Mouse (Mus musculus) adrenal gland, adult 2 months (tissue): ENCODE results near the gene Cpb1. TPM values are rescaled to one million over a fixed set of nuclear protein-coding genes. Genes with fewer than 3 reads are reported as not detected.

Experiments
- DNase-seq: peaks from one replicate; pipeline ENCODE4 v3.0.0; 2021
- long read RNA-seq: library from polyadenylated mRNA; stranded (forward); transcript quantifications from one replicate; pipeline ENCODE4 v2.0.0, GENCODE M21; 2021
- polyA plus RNA-seq: library from polyadenylated mRNA; depleted of rRNA; stranded (reverse); fragments of >200 nt; gene quantifications from 2 replicates; pipeline ENCODE4 v1.2.3, GENCODE M21; 2012; rRNA removed
- total RNA-seq, 2 experiments: library from RNA; stranded (reverse); gene quantifications; 2 replicates each; pipeline ENCODE4 v1.2.3; 2021

Cpb1 gene
- total RNA-seq (1 to 10 TPM; 5.7 to 6.7 TPM), polyA plus RNA-seq (0.74 and 0.83 TPM in 2 replicates)
- long read RNA-seq, partial matches to known transcripts, result 0 of 7 reads
- long read RNA-seq, other reads (novel, unspliced or antisense), result 7 of 7 reads

DNA sequence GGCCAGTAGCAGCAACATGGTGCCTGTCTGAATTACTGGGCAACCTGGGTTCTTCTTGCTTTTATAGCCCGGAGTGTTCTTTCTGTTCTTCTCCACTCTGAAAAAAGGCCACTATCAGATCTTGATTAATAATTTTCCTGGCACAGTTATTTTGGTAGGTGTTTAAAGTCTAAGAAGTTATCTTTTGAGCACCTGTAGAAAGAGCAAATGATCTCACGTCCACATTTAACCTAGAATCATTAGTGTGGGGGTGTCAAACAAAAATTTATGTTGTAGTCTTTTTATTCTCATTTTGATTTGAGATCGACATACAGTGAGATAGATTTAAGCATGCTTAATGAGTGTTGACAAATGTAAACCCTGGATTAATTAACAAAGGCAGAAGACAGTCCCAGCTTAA, at the start of gene Cpb1:
TSS of gene Cpb1 (minus strand) at position 101 of the 400 bp plus-strand sequence.
- DNase-seq, result no peak

DNA sequence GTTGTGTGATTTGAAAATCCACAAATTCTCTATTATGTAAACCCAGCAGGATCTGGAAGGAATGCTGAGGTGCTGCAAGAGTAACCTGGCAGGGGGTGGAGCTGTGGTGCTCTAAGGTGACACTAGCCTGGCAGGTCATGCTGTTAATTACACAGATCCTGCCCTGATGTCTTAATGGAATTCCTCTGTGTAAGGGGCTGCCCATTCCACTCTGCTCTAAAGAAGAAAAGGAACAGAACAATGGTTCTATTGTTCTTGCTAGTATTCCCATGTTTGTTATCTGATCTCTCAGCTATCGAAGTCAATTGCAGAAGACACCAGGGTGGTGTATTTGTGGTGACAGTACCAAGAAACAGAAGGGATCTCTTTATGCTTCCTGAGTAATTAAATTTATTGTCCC, 41.7 kb upstream of the Cpb1 start:
- no peak for DNase-seq

DNA sequence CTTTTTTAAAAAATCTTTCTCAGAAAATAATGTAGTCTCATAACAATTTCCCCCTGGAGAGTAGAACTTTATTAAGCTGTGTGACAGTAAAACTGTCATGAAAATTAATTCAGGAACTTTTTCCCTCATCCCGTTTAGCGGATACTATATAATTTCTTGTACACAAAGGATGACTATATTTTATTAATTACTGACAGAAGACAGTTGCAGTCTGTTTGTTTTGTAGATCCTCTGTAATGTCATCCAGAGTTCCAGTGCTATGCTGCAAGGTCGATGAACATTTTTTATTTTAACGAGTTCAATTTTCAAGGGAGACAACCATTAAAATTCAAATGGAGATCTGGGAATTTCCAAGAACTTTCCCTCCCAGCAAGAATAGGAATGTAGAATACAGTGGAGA, 33.6 kb upstream of the Cpb1 start:
- DNase-seq, result no peak

DNA sequence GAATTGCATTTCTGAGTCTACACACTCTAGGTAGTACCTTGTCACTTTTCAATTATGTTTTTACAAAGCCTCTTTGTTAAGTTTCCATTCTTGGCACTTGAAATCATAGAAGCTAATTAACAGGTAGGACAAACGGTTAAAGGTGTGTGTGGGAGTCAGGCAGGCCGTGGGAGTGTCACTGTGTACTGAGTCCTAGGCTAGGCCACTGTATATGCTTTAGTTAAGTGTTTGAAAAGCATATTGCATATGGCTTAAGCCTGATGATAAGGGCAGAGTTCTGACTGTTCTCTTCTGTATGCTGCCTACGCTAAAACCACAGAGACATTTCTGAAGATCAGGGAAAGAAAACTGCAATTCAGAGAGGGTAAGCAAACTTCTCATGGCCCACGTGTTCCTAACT, 31.7 kb upstream of the Cpb1 start:
- no peak for DNase-seq

DNA sequence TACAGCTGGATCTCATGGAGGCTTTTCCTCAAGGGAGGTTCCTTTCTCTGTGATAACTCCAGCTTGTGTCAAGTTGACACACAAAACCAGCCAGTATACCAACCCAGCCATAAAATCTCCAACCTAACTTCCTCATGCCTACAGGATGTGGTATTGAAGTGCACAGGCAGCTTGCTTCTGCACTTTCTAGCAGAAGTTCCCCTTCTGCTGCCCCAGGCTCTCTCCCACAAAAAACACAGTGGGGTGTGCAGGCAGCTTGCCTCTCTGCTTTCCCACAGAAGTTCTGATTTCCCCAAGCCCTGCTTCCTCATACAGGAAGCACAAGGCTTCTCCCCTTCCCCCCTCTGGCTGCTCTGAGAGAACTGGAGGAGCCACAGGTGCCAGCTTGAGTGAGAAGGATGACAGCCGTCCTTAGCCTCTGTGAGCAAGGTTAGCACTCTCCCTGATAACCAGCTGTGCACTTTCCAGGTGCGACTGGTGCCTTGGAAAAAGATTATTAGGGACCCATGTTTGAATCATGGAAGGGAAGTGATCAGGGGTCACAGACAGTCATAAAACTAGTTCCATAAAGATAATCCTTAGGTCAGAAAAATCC, 29.3 kb upstream of the Cpb1 start:
- DNase-seq, result peak; percentile 11

DNA sequence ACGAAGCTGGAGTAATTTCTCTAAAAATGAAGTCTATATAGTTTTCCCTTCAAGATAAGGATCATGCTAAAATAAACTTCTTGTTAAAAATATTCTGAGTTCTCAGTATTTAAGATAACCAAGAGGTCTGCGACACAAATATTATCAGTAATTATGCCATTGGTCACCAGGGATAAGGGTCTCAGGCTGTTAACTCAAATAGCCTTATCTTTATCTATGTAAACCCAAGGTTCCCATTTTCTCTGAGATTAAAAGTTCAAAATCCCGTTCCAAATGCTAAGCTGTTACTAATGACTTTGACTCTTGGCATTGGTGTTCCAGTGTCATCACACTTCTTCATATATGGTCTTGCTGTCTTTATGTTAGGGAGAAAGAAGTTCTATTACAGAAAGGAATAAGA, 20.0 kb upstream of the Cpb1 start:
- DNase-seq, result no peak

DNA sequence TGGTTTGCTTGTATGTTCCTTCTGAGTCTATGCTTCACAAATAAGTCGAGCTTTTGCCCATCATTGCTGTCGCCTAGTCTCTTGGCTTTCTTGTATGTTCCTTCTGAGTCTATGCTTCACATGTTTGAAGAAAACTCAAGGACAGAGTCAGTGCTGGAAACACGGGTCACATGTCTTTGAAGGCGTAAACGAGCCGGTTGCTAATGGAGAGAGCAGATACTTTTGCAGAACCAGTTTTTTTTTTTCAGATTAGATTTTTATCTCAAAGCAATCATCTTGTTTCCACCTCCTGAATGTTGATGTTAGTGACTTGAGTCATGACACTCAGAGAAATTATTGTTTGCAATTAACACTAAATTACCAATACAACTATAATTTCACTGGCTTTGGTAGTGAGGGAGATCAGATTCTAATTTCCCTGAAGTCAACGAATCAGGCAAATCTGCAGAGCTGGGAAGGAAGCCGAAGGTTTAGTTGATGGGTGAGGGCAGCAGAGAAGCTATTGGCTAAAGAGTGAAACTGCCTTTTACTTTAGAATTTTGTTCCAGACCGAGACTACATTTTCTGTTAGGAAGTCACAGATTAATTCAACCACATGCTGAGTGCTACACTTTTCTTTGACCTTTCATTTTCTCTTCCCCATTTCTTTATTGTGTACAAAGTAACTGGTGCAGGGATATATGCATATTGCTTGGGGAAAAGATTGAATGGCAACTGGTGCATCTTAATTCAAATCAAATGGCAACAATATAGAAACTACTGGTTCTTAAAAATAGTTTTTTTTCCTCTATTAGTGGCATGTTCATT, 19.2 kb upstream of the Cpb1 start:
- no peak for DNase-seq

DNA sequence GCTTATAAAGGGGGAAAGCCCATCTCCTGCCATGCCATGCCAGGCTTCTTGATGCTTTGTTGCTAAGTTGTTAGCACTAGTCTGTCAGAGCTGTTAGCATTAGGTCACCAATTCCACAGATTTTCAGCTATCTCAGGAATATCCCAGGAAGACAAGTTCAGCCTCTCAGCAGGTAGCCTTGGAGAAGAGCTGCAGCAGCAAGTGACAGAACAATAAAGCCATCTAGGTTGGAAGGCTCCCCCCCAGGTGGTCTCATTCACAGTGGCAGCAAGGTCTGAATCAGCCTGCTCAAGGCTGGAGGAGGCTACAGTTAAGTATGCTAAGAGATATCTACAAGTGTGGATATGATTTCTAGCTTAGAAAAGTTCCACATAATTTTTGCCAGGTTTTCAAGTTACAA, 15.8 kb upstream of the Cpb1 start:
- no peak for DNase-seq

DNA sequence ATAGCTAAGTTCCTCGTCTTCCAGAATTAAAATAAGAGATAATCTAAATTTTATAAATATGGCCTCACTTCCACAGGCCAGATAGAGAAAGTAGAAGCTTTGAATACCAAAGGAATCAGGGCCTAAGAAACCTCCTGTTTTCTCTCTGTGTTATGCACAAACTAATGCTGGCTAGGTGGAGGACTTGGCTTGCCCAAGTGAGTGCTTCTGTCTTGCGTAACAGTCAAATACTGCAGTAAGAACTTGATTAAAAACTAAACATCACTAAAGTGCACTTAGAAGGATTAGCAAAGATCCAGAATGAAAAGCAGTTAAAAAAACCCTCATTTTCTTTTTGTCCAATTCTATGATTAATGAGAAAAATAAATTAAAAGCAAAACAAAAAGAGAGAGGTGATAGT, 13.2 kb upstream of the Cpb1 start:
- DNase-seq, result no peak

DNA sequence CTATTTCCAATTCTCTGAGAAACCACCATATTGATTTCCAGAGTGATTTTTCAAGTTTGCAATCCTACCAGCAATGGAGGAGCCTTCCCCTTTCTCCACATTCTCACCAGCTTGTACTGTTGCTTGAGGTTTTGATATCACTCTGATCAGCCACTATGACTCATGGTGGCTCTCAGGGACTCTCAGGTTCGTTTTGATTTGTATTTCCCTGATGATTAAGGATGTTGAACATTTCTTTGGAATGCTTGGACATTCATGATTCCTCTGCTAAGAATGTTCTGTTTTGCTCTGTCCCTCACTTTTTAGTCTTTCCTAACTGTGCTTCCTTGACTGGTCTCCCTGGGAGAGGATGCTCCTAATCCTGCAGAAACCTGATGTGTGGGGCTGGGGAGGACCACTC, 6.3 kb upstream of the Cpb1 start:
- no peak for DNase-seq

DNA sequence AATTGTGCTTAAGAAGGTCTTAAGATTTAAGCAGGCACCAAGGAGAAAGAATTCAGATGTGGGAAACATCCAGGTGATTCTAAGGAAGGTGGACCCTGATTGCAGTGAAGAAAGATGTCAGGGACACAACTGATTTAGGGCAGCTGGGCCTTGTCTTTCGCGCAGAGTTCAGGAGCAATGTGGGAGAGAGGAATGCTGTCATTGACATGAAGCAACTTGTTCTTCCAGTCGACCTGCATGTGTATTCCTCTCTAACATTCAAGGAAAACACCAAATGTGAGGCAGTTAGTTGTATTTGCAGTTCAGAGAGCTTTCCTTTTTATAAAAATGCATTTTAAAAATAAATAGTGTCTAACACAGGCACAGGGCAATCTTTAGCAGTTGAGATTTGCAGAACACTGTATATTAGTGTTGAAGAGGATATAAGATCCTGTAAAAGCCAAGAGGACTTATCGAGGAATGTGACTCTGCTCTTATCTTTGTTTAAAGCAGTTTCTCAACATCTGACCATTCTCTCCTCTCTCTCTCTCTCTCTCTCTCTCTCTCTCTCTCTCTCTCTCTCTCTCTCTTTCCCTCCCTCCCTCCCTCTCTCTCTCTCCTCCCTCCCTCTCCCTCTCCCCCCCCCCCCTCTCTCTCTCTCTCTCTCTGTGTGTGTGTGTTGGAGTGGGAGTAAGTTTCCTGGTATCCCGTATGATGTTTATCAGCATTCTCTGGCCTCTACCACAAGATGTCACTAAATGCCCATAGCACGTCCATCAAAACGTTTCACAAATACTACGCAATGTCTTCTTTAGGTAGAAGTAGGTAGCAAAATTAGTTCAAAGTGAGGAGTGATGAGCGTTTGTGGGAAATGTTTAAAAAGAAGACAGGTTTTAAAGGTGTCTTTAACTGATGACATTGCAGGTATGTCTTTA, 20.7 kb downstream of the Cpb1 start:
- DNase-seq, result peak; percentile 26

DNA sequence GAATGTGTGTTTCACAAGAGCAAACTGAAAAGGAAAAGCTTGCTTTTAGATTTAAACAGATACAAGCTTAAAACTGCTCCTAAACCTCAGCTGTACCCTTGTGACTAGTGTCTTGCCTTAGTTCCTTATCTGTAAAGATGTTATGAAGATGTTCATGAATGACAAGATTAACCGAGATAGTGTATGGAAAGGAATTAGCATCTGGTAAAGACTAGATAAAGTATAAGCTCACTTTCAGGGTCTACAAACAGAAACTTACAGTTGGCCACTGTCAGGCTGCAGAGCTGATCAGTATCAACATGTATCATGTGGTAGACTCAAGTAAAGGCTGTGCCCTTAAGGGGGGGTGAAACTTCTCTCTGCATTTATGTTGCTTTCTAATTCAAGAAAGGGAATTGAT, 31.6 kb downstream of the Cpb1 start:
- no peak for DNase-seq

DNA sequence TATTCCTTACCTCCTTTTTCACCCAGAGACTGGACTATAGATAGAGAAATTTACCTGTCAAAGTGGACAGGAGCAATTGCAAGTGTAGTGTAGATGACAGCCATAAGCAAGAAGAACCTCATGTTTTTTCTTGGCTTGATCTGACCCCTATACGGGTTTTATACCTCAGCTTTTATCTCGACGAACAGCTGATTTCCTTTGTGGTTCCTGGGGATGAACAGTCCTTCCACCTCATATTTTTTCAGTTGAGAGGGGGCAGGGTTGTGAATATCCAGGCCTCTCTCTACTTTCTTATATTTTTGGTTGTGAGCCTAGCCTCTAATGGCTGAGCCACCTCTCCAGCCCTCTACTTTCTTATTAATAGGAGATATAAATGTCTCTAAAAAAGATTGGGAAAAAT, 33.5 kb downstream of the Cpb1 start, which contains the start of gene Cpa3:
TSS of gene Cpa3 (minus strand) at position 132 of the 400 bp plus-strand sequence.
- no peak for DNase-seq

DNA sequence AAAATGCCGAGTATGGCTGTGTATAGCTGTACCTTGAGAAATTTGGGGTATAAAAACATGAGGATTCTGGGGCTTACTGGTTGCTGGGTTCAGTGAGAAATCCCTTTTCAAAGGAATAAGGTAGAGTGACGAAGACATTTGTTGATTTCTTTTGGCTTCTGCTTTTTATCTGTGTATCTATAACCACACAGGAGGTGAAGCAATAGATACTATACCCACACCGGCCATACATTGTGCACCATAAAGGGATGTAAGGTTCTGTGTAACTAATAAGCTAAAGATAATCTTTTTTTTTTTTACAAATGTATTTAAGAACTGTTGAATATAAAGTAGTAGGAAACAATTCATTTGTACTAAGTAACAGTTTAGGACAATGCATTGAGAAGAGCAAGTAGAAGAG, 35.8 kb downstream of the Cpb1 start:
- no peak for DNase-seq

DNA sequence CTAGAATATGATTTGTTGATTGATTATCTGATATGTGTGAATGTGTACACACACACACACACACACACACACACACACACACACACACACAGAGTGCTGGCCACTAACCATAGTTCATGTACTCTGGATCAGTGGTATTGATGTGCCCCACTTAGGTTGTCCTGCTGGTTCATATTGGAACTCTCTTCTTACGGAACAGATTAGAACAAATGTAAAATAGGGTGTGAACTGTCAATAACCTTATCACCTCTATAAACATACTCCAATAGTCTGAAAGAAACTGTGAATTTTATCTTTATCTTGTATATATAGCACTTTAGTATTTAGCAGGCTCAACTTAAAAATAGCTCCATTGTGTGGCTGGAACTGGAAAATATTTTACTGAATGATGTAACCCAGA, 38.6 kb downstream of the Cpb1 start:
- no peak for DNase-seq

DNA sequence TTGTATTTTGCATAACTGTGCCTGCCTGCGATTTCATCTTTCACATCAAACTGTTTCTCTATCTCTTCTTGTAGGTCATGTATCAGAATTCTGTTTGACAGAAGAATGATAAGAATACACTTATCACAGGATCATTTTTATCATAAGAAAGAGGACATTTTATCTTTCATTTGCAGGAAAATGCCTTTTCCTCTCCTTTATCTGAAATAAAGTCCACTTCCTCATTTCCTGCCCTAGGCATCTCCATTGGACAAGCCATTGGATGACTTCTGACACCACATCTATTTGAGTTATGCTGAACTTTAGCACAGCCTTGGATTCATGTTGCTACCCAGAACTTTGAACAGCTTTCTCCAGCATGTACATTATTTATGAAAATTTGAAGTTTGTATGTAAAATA, 46.5 kb downstream of the Cpb1 start:
- DNase-seq, result no peak

DNA sequence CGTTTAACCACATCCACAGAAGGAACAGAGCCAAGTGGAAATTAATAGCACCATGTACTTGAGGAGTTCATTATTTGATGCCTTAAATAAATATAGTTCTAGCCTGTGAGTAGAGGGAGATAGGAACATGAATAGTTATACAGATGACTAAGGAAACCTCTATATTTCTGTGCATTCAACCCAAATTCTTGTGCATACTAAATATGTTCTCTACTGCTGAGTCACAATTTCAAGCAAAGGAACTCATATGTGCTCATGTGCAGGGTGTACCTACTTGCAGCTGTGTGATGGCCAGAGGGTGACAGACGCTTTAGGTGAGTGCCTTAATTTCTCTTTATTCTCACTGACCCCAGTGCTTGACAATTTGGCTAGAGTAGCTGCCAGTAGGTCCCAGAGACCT, 50.1 kb downstream of the Cpb1 start:
- DNase-seq, result no peak

DNA sequence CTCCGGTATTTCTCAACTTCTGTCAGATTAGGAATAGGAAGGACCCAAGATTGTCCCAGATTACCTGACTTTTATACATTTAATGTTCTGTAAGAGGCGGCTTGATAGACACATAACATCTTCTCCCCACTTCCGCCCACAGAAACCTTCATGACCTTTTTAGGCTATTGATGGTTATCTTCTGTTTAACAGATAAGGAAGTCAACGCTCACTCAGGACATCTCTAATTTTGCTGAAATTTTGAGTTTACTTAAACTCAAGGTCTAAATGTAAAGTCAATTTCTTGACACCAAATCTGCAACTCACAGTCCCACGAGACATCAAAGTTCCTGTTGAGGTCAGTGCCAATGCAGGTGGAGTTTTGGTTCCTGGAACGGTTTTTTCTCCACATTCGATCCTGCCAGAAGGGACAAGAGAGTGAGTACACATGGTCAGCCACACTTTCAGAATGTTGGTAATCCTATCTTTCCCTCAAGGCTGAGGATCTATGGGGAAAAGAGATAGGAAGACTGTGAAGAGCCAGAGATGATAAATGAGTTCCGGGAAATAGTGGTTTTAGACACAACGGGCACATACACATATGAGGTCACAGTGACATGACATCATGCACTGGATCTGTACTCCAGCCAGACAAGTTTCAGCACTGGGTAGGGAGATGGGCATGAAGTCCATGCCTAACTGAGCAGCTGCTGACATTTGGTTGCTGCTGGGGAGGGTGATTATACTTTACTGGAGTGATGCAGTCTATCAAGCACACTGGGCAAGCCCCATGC, 52.4 kb downstream of the Cpb1 start:
- DNase-seq, result no peak

DNA sequence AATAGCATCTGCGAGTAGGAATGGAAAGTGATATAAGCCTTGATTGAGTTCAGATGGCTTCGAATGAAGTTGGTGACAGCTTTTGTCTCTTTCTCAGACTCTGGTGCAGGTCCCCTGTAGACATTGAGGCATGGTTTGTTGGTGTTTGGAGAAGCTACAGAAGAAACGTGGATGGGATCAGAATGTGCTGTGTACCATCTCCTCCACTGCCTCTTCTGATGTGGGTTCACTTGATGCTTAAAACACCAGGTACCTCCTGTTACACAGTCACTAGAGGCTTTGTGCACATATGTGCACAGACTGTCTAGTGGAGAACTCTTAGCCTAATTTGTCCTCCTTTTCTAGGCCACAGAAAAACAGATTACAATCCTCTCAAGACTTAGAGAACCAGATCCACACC, 53.4 kb downstream of the Cpb1 start:
- no peak for DNase-seq

DNA sequence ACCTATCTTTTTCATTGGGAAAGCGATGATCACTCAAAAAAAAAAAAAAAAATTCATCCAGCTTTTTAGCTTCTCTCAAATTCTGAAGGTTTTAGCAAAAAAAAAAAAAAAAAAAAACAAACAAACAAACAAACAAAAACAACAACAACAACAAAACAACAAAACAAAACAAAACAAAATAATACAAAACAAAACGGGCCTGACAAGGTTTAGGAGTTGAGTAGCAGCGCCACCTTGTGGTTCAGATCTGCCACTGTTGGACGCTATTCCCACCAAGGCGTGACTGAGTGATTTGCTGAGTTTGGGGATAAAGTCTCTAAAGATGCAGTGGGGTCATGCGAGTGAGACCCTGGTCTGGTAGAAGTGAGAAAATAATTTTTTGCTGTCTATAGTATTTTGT, 76.7 kb downstream of the Cpb1 start:
- peak; percentile 48 for DNase-seq
